10 mouse cellular contexts compared by ENCODE assay signal in the genomic region with DNA sequence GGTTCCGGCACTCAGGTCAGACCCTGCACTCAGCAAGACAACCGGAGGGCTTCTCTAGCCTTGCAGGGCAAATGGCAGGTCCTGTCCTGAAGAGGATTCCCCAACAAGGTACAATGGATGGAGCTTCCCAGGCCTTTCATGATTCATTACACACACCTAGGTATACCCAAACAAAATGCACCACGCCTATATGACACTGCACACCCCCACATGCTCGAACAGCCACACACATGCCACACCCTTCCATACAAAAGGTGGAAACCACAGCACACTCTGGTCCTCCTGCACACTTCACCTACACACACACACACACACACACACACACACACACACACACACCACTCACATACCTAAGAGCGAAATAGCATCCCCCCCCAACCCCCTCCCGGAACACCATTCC. TPM values are rescaled to one million over a fixed set of nuclear protein-coding genes. Genes with fewer than 3 reads are reported as not detected.
A peak's percentile ranks its signal among the peaks of the same experiment; 100 is the strongest.
DNase-seq lines count a peak whose midpoint lies in the region; ATAC-seq and TF ChIP-seq lines count a peak whose summit lies in the region.
"Had no signal": no experiment of that assay in that cellular context is flagged by ENCODE, and none has a peak within 500 bp of the region (broad histone marks: within the 10 kb centered on the region; RNA-seq: fewer than 3 reads in every experiment).

No protein-coding gene starts in this region.

- intact Hi-C loops in heart, adult 2 months (cut with DNase I) = no loop called here

- peaks cover 3% of the 10 kb centered on the region; the same call in 1 of the 2 replicates for H3K27me3 ChIP-seq in heart, embryonic 16.5 days (ENCODE audit: control insufficient read depth, insufficient read depth, low read length)
- H3K27me3 ChIP-seq in heart, adult 2 months (ENCODE audit: control insufficient read depth, insufficient read depth, low read length) = no peaks in the 10 kb centered on the region
- H3K27me3 ChIP-seq in embryonic facial prominence, embryonic 10.5 days (replicated peaks; ENCODE audit: low read depth, poor library complexity, severe bottlenecking) = peaks cover 84% of the 10 kb centered on the region
- H3K27me3 ChIP-seq in hindbrain, embryonic 10.5 days (ENCODE audit: insufficient read depth, poor library complexity, severe bottlenecking) = peaks cover 92% of the 10 kb centered on the region
- peaks cover 71% of the 10 kb centered on the region for H3K27me3 ChIP-seq in midbrain, embryonic 13.5 days

- H3K79me2 ChIP-seq in heart, adult 2 months (replicated peaks; ENCODE audit: control insufficient read depth, insufficient read depth, low read length) = 0 out of 2 replicates have a peak, but pooled peaks cover 2% of the 10 kb centered on the region

- H3K4me3 ChIP-seq in heart, embryonic 16.5 days (ENCODE audit: low read length) = peak overlapping the region; percentile 71
- no peak overlapping the region for H3K4me3 ChIP-seq in heart, adult 2 months
- peak overlapping the region; percentile 84 for H3K4me3 ChIP-seq in embryonic facial prominence, embryonic 10.5 days
- H3K4me3 ChIP-seq in hindbrain, embryonic 10.5 days = peak overlapping the region; percentile 53
- H3K4me3 ChIP-seq in midbrain, embryonic 13.5 days (replicated peaks) = peak overlapping the region; percentile 46

- no peaks in the 10 kb centered on the region for H3K36me3 ChIP-seq in heart, embryonic 16.5 days (ENCODE audit: control insufficient read depth, insufficient read depth)
- no peaks in the 10 kb centered on the region for H3K36me3 ChIP-seq in heart, adult 2 months (ENCODE audit: control insufficient read depth, insufficient read depth, low read length)
- H3K36me3 ChIP-seq in embryonic facial prominence, embryonic 10.5 days (replicated peaks) = no peaks in the 10 kb centered on the region
- no peaks in the 10 kb centered on the region for H3K36me3 ChIP-seq in hindbrain, embryonic 10.5 days
- H3K36me3 ChIP-seq in midbrain, embryonic 13.5 days = no peaks in the 10 kb centered on the region
- H3K36me3 ChIP-seq: G1E had no signal

- no peak overlapping the region; the same call in 1 of the 2 replicates for H3K27ac ChIP-seq in heart, embryonic 16.5 days (ENCODE audit: low read length)
- no peak overlapping the region for H3K27ac ChIP-seq in heart, adult 2 months
- H3K27ac ChIP-seq in embryonic facial prominence, embryonic 10.5 days (replicated peaks) = peak overlapping the region; percentile 75
- no peak overlapping the region for H3K27ac ChIP-seq in hindbrain, embryonic 10.5 days
- H3K27ac ChIP-seq in midbrain, embryonic 13.5 days = no peak overlapping the region

- TF ChIP-seq POLR2A in heart, adult 2 months (IDR thresholded peaks at IDR 0.05; ENCODE audit: insufficient read depth, low read depth, low read length) = no peak

- H3K9ac ChIP-seq in heart, embryonic 16.5 days (ENCODE audit: low read length) = peak overlapping the region; percentile 77
- no peak overlapping the region; the same call in 1 of the 2 replicates for H3K9ac ChIP-seq in heart, adult 2 months (ENCODE audit: low read depth, low read length)
- no peak overlapping the region for H3K9ac ChIP-seq in midbrain, embryonic 13.5 days (replicated peaks)

- DNase-seq in heart, adult 2 months = no peak
- DNase-seq in embryonic facial prominence, embryonic 10.5 days (ENCODE audit: low spot score) = peak; percentile 7
- no peak for DNase-seq in hindbrain, embryonic 10.5 days (ENCODE audit: low spot score)
- no peak for DNase-seq in thymus, postnatal 14 days
- no peak for DNase-seq in left cerebral cortex, adult 9 months (ENCODE audit: low spot score in 2 of 2)
- DNase-seq: adrenal gland, adult 8-10 months had no signal

- peak overlapping the region; percentile 91 for H3K4me2 ChIP-seq in heart, embryonic 16.5 days (ENCODE audit: low read depth, low read length)
- peak overlapping the region; percentile 78 for H3K4me2 ChIP-seq in midbrain, embryonic 13.5 days (replicated peaks)

- no peak for ATAC-seq in heart, embryonic 16.5 days (replicated peaks; ENCODE audit: extremely low read depth, insufficient read depth, low FRiP score)
- ATAC-seq in midbrain, embryonic 13.5 days = no peak
- ATAC-seq in megakaryocyte, adult 5-6 weeks (ENCODE audit: poor library complexity, severe bottlenecking) = no peak

- H3K9me3 ChIP-seq in heart, embryonic 16.5 days (replicated peaks; ENCODE audit: control insufficient read depth, low read length) = no peaks in the 10 kb centered on the region
- H3K9me3 ChIP-seq in embryonic facial prominence, embryonic 10.5 days = no peaks in the 10 kb centered on the region
- no peaks in the 10 kb centered on the region for H3K9me3 ChIP-seq in hindbrain, embryonic 10.5 days
- H3K9me3 ChIP-seq in midbrain, embryonic 13.5 days = no peaks in the 10 kb centered on the region

- TF ChIP-seq EP300 in heart, adult 2 months (IDR thresholded peaks at IDR 0.05; ENCODE audit: insufficient read depth, low read depth, low read length) = no peak

- WGBS in heart, embryonic 16.5 days = 44% methylated on average over 6 of the region's 6 CpGs
- 76% methylated on average over 6 of the region's 6 CpGs for WGBS in heart, adult 2 months
- WGBS in embryonic facial prominence, embryonic 10.5 days = 56% methylated on average over 6 of the region's 6 CpGs
- 56% methylated on average over 6 of the region's 6 CpGs for WGBS in hindbrain, embryonic 10.5 days
- 71% methylated on average over 6 of the region's 6 CpGs for WGBS in midbrain, embryonic 13.5 days

- peaks cover 61% of the 10 kb centered on the region for H3K4me1 ChIP-seq in heart, embryonic 16.5 days (ENCODE audit: control insufficient read depth, insufficient read depth, low read length)
- peaks cover 18% of the 10 kb centered on the region for H3K4me1 ChIP-seq in heart, adult 2 months (ENCODE audit: control insufficient read depth, insufficient read depth, low read length)
- H3K4me1 ChIP-seq in embryonic facial prominence, embryonic 10.5 days = peaks cover 100% of the 10 kb centered on the region
- H3K4me1 ChIP-seq in hindbrain, embryonic 10.5 days (replicated peaks) = peaks cover 78% of the 10 kb centered on the region
- peaks cover 59% of the 10 kb centered on the region for H3K4me1 ChIP-seq in midbrain, embryonic 13.5 days (replicated peaks)

- TF ChIP-seq CTCF in heart, adult 2 months (IDR thresholded peaks at IDR 0.05) = no peak

RNA-seq across cellular contexts. Expression of a gene that starts 5.4 kb away (rescaled TPM):
- 10.0 and 12.5 TPM in 2 replicates for polyA plus RNA-seq in heart, embryonic 16.5 days (2015; fragmentation: Nextera tagmentation; extraction: Ambion mirVana)
- 10 to 100 TPM; 11.0 to 12.6 TPM for total RNA-seq in heart, adult 2 months (2021)
- polyA plus RNA-seq in heart, adult 2 months (2012; rRNA removed) = 12.2 and 15.0 TPM in 2 replicates
- polyA plus RNA-seq in embryonic facial prominence, embryonic 10.5 days (2016; fragmentation: Nextera tagmentation; extraction: Ambion mirVana) = 6.0 and 7.2 TPM in 2 replicates
- 2.4 and 2.6 TPM in 2 replicates for polyA plus RNA-seq in hindbrain, embryonic 10.5 days (2016; fragmentation: Nextera tagmentation; extraction: Ambion mirVana)
- 3.1 and 4.0 TPM in 2 replicates for polyA plus RNA-seq in midbrain, embryonic 13.5 days (2015; fragmentation: Nextera tagmentation; extraction: Ambion mirVana)
- total RNA-seq in megakaryocyte, adult 5-6 weeks (2015) = not detected in 2 replicates
- 0.07 and 0.08 TPM in 2 replicates for total RNA-seq in megakaryocyte, adult 5-6 weeks (2017)
- polyA plus RNA-seq: G1E had no signal
